Mouse (Mus musculus): ENCODE measurements at regions not wholly inside any gene's neighbourhood (a gene's known extent, or its start where the extent isn't known, plus 50 kb on each side); places are given as distances from the start of the nearest gene placed in this dataset.

- H3K4me2 ChIP-seq: no peak overlapping the region
- H3K4me3 ChIP-seq (ENCODE audit: low read depth, low read length): no peak overlapping the region
- H3K27ac ChIP-seq (ENCODE audit: low read depth, low read length): no peak overlapping the region
- no peaks in the 10 kb centered on the region for H3K27me3 ChIP-seq (replicated peaks; ENCODE audit: control insufficient read depth, insufficient read depth, low read length)
- DNase-seq (ENCODE audit: low spot score) (no peak), ATAC-seq (replicated peaks; ENCODE audit: low FRiP score) (no peak)
- H3K4me1 ChIP-seq (replicated peaks; ENCODE audit: control insufficient read depth, insufficient read depth, low read length): no peaks in the 10 kb centered on the region
- 0 out of 2 replicates have a peak, but pooled peaks cover 2% of the 10 kb centered on the region for H3K9me3 ChIP-seq (ENCODE audit: control insufficient read depth, low read length)
- H3K36me3 ChIP-seq (ENCODE audit: control insufficient read depth, insufficient read depth, low read length): no peaks in the 10 kb centered on the region
- H3K9ac ChIP-seq (ENCODE audit: low read depth, low read length): no peak overlapping the region
- 34% methylated on average over 3 of the region's 3 CpGs for WGBS
These were observed 678.8 kb downstream of the Adam6a start for GRCm38 (mm10) chr12:114222541-114222940.

Measured in liver, embryonic 11.5 days (tissue).